Mouse (Mus musculus): ENCODE data around the gene Idh1. TPM values are rescaled to one million over a fixed set of nuclear protein-coding genes. Genes with fewer than 3 reads are reported as not detected.

Gene Idh1
- polyA plus RNA-seq, 1 experiment = 130 TPM

DNA sequence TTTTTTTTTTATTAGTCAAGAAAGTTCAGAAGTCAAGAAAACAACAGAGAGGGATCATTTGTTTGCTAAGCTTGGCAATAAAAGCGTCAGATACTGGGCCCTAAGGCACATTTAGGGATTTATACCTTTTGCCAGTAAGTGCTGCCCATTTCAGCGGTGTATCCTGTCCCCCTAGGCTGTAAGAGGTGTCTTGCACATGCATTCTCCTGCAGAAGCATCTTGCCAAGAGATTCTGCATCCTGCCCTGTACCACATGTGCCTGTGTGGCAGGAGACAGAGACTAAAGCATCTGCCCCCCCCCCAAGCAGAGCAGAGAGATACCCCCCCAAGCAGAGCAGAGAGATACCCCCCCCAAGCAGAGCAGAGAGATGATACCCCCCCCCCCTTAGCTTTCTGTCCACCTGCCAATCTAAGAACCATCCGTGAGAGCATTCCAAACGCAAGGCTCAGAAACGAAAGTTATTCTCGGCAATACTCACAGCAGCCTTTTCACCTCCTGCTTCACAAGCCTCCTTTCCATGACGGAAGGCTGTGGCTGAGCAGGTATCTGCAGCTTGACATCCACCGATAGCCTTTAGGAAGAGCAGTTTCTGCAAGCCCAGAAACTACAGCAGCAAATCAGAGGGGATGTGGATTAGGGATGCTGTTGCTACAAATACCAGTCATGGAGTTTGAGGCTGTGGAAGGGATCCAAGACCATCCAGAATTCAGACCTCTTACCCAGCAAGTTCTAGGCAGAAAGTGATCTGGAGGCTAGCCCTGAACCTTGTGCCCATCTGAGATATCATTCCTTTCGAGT lies 63.5 kb downstream of the Idh1 start, which contains the start of gene D630023F18Rik:
D630023F18Rik (minus strand) TSS at position 641 of the 799 bp plus-strand sequence.
- Histone ChIP-seq H3K27me3 (ENCODE audit: control insufficient read depth, insufficient read depth, low read length, poor library complexity, severe bottlenecking) (no peaks in the 10 kb centered on the region), H3K27ac (ENCODE audit: insufficient read depth, low read length) (no peak within 1 kb of the TSS), H3K4me1 (ENCODE audit: control insufficient read depth, insufficient read depth, low read length) (peaks cover 1% of the 10 kb centered on the region), H3K9me3 (replicated peaks; ENCODE audit: control insufficient read depth, insufficient read depth, low read length, poor library complexity, severe bottlenecking) (no peaks in the 10 kb centered on the region), H3K36me3 (ENCODE audit: control insufficient read depth, insufficient read depth, low read length, poor library complexity, severe bottlenecking) (no peaks in the 10 kb centered on the region), H3K9ac (ENCODE audit: low read depth, poor library complexity, severe bottlenecking) (no peak within 1 kb of the TSS), H3K4me3 (ENCODE audit: low read depth, low read length) (no peak within 1 kb of the TSS)
- TF ChIP-seq CTCF (IDR thresholded peaks at IDR 0.05; ENCODE audit: low read depth, low read length) (no peak), POLR2A (IDR thresholded peaks at IDR 0.05; ENCODE audit: insufficient read depth, low read length) (no peak), EP300 (IDR thresholded peaks at IDR 0.05; ENCODE audit: insufficient read depth, low read depth, low read length) (no peak)

DNA sequence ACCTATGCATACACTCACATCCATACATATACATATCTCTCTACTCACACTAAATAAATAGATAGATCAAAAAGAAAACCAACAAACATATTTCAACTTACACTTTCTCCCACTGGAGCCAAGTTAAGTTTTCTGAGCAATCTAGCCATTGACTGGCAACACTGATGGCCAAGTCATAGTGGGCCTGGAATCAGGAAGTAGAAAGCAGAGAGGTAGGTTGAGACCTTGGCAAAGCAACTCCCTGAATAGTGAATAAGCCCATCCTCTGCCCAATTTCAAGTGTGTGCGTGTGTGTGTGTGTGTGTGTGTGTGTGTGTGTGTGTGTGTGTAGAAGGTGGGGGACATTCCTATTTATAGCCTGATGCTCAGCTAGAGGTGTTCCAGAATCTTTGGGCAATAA lies 66.9 kb downstream of the Idh1 start, which contains the start of gene Gm28845:
Gm28845 (minus strand) TSS at position 121 of the 400 bp plus-strand sequence.
- H3K9ac ChIP-seq (ENCODE audit: low read depth, poor library complexity, severe bottlenecking) = no peak within 1 kb of the TSS
- no peaks in the 10 kb centered on the region for H3K9me3 ChIP-seq (replicated peaks; ENCODE audit: control insufficient read depth, insufficient read depth, low read length, poor library complexity, severe bottlenecking)
- no peak within 1 kb of the TSS for H3K4me3 ChIP-seq (ENCODE audit: low read depth, low read length)
- peak within 1 kb of the TSS; percentile 51 for H3K27ac ChIP-seq (ENCODE audit: insufficient read depth, low read length)
- TF ChIP-seq CTCF (IDR thresholded peaks at IDR 0.05; ENCODE audit: low read depth, low read length) (no peak), EP300 (IDR thresholded peaks at IDR 0.05; ENCODE audit: insufficient read depth, low read depth, low read length) (no peak)
- no peaks in the 10 kb centered on the region for H3K36me3 ChIP-seq (ENCODE audit: control insufficient read depth, insufficient read depth, low read length, poor library complexity, severe bottlenecking)
- peaks cover 1% of the 10 kb centered on the region for H3K4me1 ChIP-seq (ENCODE audit: control insufficient read depth, insufficient read depth, low read length)
- H3K27me3 ChIP-seq (ENCODE audit: control insufficient read depth, insufficient read depth, low read length, poor library complexity, severe bottlenecking) = no peaks in the 10 kb centered on the region

DNA sequence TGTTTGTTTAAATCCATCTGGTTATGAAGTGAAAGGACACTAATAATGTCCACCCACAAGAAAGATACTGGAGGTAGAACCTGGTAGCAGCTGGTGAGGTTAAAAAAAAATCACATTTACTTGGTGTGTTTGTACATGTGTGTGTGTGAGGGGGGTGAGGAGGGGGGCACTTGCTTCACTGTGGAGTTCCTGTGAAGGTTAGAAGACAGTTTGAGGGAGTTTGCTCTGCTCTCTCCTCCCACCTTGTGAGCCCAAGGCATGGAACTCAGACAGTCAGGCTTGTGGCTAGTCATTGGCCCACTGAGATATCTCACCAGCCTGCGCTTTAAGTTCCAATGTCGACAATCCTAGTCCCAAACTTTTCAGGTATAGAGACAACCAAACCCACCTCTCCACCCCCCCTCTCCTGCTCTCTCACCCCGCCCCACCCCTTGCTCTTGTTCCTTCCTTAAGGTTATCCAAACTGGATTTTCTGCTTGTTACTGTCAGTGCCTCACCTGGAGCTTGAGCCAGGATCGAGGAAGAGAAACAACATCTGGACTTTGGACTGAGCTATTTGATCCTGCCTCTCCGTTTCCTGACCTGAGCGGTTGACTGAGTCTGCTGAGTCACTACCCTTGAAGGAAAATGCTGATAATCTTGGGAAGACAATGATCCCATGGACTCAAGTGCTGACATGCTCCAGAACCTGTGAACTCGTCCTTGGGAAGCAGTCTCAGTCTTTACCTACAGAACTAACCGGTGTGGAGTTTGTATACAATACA lies 68.0 kb downstream of the Idh1 start:
- Histone ChIP-seq H3K36me3 (ENCODE audit: control insufficient read depth, insufficient read depth, low read length, poor library complexity, severe bottlenecking) (no peaks in the 10 kb centered on the region), H3K27me3 (ENCODE audit: control insufficient read depth, insufficient read depth, low read length, poor library complexity, severe bottlenecking) (no peaks in the 10 kb centered on the region), H3K9ac (ENCODE audit: low read depth, poor library complexity, severe bottlenecking) (no peak overlapping the region), H3K4me1 (ENCODE audit: control insufficient read depth, insufficient read depth, low read length) (peaks cover 4% of the 10 kb centered on the region), H3K27ac (ENCODE audit: insufficient read depth, low read length) (peak overlapping the region; percentile 51), H3K4me3 (ENCODE audit: low read depth, low read length) (no peak overlapping the region), H3K9me3 (replicated peaks; ENCODE audit: control insufficient read depth, insufficient read depth, low read length, poor library complexity, severe bottlenecking) (no peaks in the 10 kb centered on the region)
- no peak for TF ChIP-seq POLR2A (IDR thresholded peaks at IDR 0.05; ENCODE audit: insufficient read depth, low read length)
- TF ChIP-seq EP300 (IDR thresholded peaks at IDR 0.05; ENCODE audit: insufficient read depth, low read depth, low read length) = 0 out of 2 replicates have a peak, but pooled peaks have one; percentile 19
- TF ChIP-seq CTCF (IDR thresholded peaks at IDR 0.05; ENCODE audit: low read depth, low read length) = no peak

DNA sequence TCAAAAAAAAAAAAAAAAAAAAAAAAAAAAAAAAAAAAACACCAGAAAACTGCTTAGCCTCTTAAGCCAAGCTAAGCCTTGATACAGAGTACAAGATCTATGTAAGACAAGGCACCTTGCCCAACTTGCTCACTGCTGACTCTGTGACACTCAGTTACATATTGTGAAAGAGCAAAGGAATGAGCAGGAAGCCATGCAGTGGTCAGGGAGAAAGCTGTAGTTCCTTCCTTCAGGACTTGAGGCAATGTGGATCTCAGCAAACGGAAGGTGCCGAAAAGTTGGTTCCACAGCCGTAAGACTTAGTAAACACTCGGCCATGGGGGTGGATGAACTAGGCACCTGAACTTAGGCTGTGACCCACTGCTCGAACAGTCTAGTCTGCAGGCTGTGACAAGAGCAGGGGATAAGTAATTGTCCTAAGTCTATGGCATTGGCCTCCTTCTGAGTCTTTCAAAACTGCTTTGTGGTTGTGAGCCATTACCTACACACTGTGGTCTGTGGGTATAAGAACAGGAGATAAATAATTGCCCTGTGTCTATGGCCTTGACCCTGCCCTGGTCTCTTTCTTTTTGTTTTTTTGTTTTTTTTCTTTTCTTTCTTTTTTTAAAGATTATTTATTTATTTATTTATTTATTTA lies 72.6 kb downstream of the Idh1 start:
- no peaks in the 10 kb centered on the region for H3K36me3 ChIP-seq (ENCODE audit: control insufficient read depth, insufficient read depth, low read length, poor library complexity, severe bottlenecking)
- no peaks in the 10 kb centered on the region for H3K9me3 ChIP-seq (replicated peaks; ENCODE audit: control insufficient read depth, insufficient read depth, low read length, poor library complexity, severe bottlenecking)
- H3K9ac ChIP-seq (ENCODE audit: low read depth, poor library complexity, severe bottlenecking) = no peak overlapping the region
- no peaks in the 10 kb centered on the region for H3K27me3 ChIP-seq (ENCODE audit: control insufficient read depth, insufficient read depth, low read length, poor library complexity, severe bottlenecking)
- no peak for TF ChIP-seq CTCF (IDR thresholded peaks at IDR 0.05; ENCODE audit: low read depth, low read length)
- no peak for TF ChIP-seq POLR2A (IDR thresholded peaks at IDR 0.05; ENCODE audit: insufficient read depth, low read length)
- TF ChIP-seq EP300 (IDR thresholded peaks at IDR 0.05; ENCODE audit: insufficient read depth, low read depth, low read length) = no peak
- no peak overlapping the region for H3K27ac ChIP-seq (ENCODE audit: insufficient read depth, low read length)
- peaks cover 4% of the 10 kb centered on the region for H3K4me1 ChIP-seq (ENCODE audit: control insufficient read depth, insufficient read depth, low read length)
- no peak overlapping the region for H3K4me3 ChIP-seq (ENCODE audit: low read depth, low read length)

DNA sequence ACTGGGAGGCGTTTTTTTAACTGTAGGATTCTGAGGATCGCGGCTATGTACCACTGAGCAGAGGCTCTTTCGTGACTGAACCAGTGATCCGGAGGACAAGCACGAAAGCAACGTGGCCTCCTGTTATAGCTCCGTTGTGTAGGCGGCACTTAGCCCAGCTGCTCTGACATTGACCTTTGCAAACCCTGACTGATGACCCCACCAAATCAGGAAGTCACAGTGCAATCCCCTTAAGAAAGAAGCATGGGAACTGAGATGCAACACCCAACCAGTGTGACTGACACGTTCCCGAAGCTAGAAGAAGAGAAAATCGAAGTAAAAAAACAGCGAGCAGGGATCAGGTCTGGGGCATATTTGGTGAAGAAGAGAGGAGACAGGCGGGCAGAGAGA lies 73.5 kb downstream of the Idh1 start:
- Histone ChIP-seq H3K36me3 (ENCODE audit: control insufficient read depth, insufficient read depth, low read length, poor library complexity, severe bottlenecking) (no peaks in the 10 kb centered on the region), H3K27ac (ENCODE audit: insufficient read depth, low read length) (0 out of 2 replicates have a peak overlapping the region, but pooled peaks have one; percentile 29), H3K27me3 (ENCODE audit: control insufficient read depth, insufficient read depth, low read length, poor library complexity, severe bottlenecking) (no peaks in the 10 kb centered on the region), H3K4me1 (ENCODE audit: control insufficient read depth, insufficient read depth, low read length) (peaks cover 3% of the 10 kb centered on the region), H3K4me3 (ENCODE audit: low read depth, low read length) (peak overlapping the region; percentile 23), H3K9ac (ENCODE audit: low read depth, poor library complexity, severe bottlenecking) (peak overlapping the region; percentile 49), H3K9me3 (replicated peaks; ENCODE audit: control insufficient read depth, insufficient read depth, low read length, poor library complexity, severe bottlenecking) (no peaks in the 10 kb centered on the region)
- TF ChIP-seq CTCF (IDR thresholded peaks at IDR 0.05; ENCODE audit: low read depth, low read length) (no peak), EP300 (IDR thresholded peaks at IDR 0.05; ENCODE audit: insufficient read depth, low read depth, low read length) (no peak)

All from ES-Bruce4 (cell line).